Mouse (Mus musculus): Measurements from ENCODE around the gene Tmem119. TPM values are rescaled to one million over a fixed set of nuclear protein-coding genes. Genes with fewer than 3 reads are reported as not detected.

Tmem119 gene
- polyA plus RNA-seq, 1 experiment: 62.0 TPM

GRCm38 (mm10) chr5:113782624-113783023, 17.7 kb downstream of the Tmem119 start:
- no peaks in the 10 kb centered on the region for H3K79me2 ChIP-seq (ENCODE audit: control insufficient read depth, insufficient read depth)
- H3K36me3 ChIP-seq (ENCODE audit: control insufficient read depth, insufficient read depth): no peaks in the 10 kb centered on the region
- H3ac ChIP-seq (ENCODE audit: control insufficient read depth, insufficient read length): no peak overlapping the region
- H3K4me2 ChIP-seq (ENCODE audit: low read depth): peak overlapping the region; percentile 41
- TF ChIP-seq POLR2A (IDR thresholded peaks at IDR 0.05; ENCODE audit: insufficient read length, low read depth) (no peak), REST (IDR thresholded peaks at IDR 0.05; ENCODE audit: insufficient read depth, insufficient read length) (no peak), TCF3 (IDR thresholded peaks at IDR 0.05; ENCODE audit: insufficient read length, low read depth) (no peak), E2F4 (IDR thresholded peaks at IDR 0.05; ENCODE audit: insufficient read depth) (no peak), MYOD1 (IDR thresholded peaks at IDR 0.05; ENCODE audit: control insufficient read depth in 1 of 3, insufficient read length in 2 of 3, low read depth in 2 of 3) (no peak), MYOG (IDR thresholded peaks at IDR 0.05; ENCODE audit: control insufficient read depth in 1 of 3, insufficient read depth in 1 of 3, insufficient read length in 2 of 3, low read depth in 2 of 3) (no peak), POLR2AphosphoS2 (IDR thresholded peaks at IDR 0.05; ENCODE audit: insufficient read length, low read depth) (no peak), CEBPB (IDR thresholded peaks at IDR 0.05; ENCODE audit: insufficient read depth, poor library complexity, severe bottlenecking) (no peak), USF1 (IDR thresholded peaks at IDR 0.05; ENCODE audit: low read depth) (no peak), TCF12 (IDR thresholded peaks at IDR 0.05; ENCODE audit: insufficient read depth, poor library complexity, severe bottlenecking) (no peak), SRF (IDR thresholded peaks at IDR 0.05; ENCODE audit: control insufficient read depth, insufficient read length, low read depth) (no peak), MAX (IDR thresholded peaks at IDR 0.05; ENCODE audit: low read depth) (no peak)
- H3K4me3 ChIP-seq: no peak overlapping the region
- no peaks in the 10 kb centered on the region for H3K27me3 ChIP-seq (ENCODE audit: control insufficient read depth, insufficient read depth, insufficient read length)

- TF ChIP-seq SRF (IDR thresholded peaks at IDR 0.05; ENCODE audit: control insufficient read depth, insufficient read length, low read depth): no peak
- TF ChIP-seq MYOG (IDR thresholded peaks at IDR 0.05; ENCODE audit: control insufficient read depth in 1 of 3, insufficient read depth in 1 of 3, insufficient read length in 2 of 3, low read depth in 2 of 3): no peak
- TF ChIP-seq TCF3 (IDR thresholded peaks at IDR 0.05; ENCODE audit: insufficient read length, low read depth): no peak
- TF ChIP-seq POLR2A (IDR thresholded peaks at IDR 0.05; ENCODE audit: insufficient read length, low read depth): no peak
- TF ChIP-seq TCF12 (IDR thresholded peaks at IDR 0.05; ENCODE audit: insufficient read depth, poor library complexity, severe bottlenecking): no peak
- TF ChIP-seq MAX (IDR thresholded peaks at IDR 0.05; ENCODE audit: low read depth): no peak
- no peak for TF ChIP-seq REST (IDR thresholded peaks at IDR 0.05; ENCODE audit: insufficient read depth, insufficient read length)
- TF ChIP-seq MYOD1 (IDR thresholded peaks at IDR 0.05; ENCODE audit: control insufficient read depth in 1 of 3, insufficient read length in 2 of 3, low read depth in 2 of 3): no peak
- no peak for TF ChIP-seq USF1 (IDR thresholded peaks at IDR 0.05; ENCODE audit: low read depth)
- TF ChIP-seq POLR2AphosphoS2 (IDR thresholded peaks at IDR 0.05; ENCODE audit: insufficient read length, low read depth): no peak
- TF ChIP-seq E2F4 (IDR thresholded peaks at IDR 0.05; ENCODE audit: insufficient read depth): no peak
- no peak overlapping the region for H3K4me3 ChIP-seq
- H3K27me3 ChIP-seq (ENCODE audit: control insufficient read depth, insufficient read depth, insufficient read length): no peaks in the 10 kb centered on the region
- H3K79me2 ChIP-seq (ENCODE audit: control insufficient read depth, insufficient read depth): no peaks in the 10 kb centered on the region
- H3K36me3 ChIP-seq (ENCODE audit: control insufficient read depth, insufficient read depth): no peaks in the 10 kb centered on the region
- no peak overlapping the region for H3ac ChIP-seq (ENCODE audit: control insufficient read depth, insufficient read length)
- no peak overlapping the region for H3K4me2 ChIP-seq (ENCODE audit: low read depth)
These were observed 18.4 kb downstream of the Tmem119 start for GRCm38 (mm10) chr5:113781875-113782274.

GRCm38 (mm10) chr5:113781254-113781653, 19.1 kb downstream of the Tmem119 start:
- no peak for TF ChIP-seq TCF3 (IDR thresholded peaks at IDR 0.05; ENCODE audit: insufficient read length, low read depth)
- no peak for TF ChIP-seq POLR2A (IDR thresholded peaks at IDR 0.05; ENCODE audit: insufficient read length, low read depth)
- no peak for TF ChIP-seq MAX (IDR thresholded peaks at IDR 0.05; ENCODE audit: low read depth)
- TF ChIP-seq SRF (IDR thresholded peaks at IDR 0.05; ENCODE audit: control insufficient read depth, insufficient read length, low read depth): no peak
- no peak for TF ChIP-seq MYOG (IDR thresholded peaks at IDR 0.05; ENCODE audit: control insufficient read depth in 1 of 3, insufficient read depth in 1 of 3, insufficient read length in 2 of 3, low read depth in 2 of 3)
- TF ChIP-seq MYOD1 (IDR thresholded peaks at IDR 0.05; ENCODE audit: control insufficient read depth in 1 of 3, insufficient read length in 2 of 3, low read depth in 2 of 3): no peak

GRCm38 (mm10) chr5:113780763-113781162, 19.6 kb downstream of the Tmem119 start:
- H3K79me2 ChIP-seq (ENCODE audit: control insufficient read depth, insufficient read depth): no peaks in the 10 kb centered on the region
- TF ChIP-seq MAX (IDR thresholded peaks at IDR 0.05; ENCODE audit: low read depth): no peak
- TF ChIP-seq MYOG (IDR thresholded peaks at IDR 0.05; ENCODE audit: control insufficient read depth in 1 of 3, insufficient read depth in 1 of 3, insufficient read length in 2 of 3, low read depth in 2 of 3): peak in 1 of 3 experiments; percentile 61
- TF ChIP-seq MYOD1 (IDR thresholded peaks at IDR 0.05; ENCODE audit: control insufficient read depth in 1 of 3, insufficient read length in 2 of 3, low read depth in 2 of 3): peak in 2 of 3 experiments; percentile 65 to 76

More at GRCm38 (mm10) chr5:113781254-113781653, 19.1 kb downstream of the Tmem119 start:
- Histone ChIP-seq H3K79me2 (ENCODE audit: control insufficient read depth, insufficient read depth) (no peaks in the 10 kb centered on the region), H3K4me3 (no peak overlapping the region), H3K27me3 (ENCODE audit: control insufficient read depth, insufficient read depth, insufficient read length) (no peaks in the 10 kb centered on the region), H3K36me3 (ENCODE audit: control insufficient read depth, insufficient read depth) (no peaks in the 10 kb centered on the region), H3K4me2 (ENCODE audit: low read depth) (peak overlapping the region; percentile 10), H3ac (ENCODE audit: control insufficient read depth, insufficient read length) (no peak overlapping the region)

GRCm38 (mm10) chr5:113780082-113780752, 20.1 kb downstream of the Tmem119 start:
- Histone ChIP-seq H3K4me2 (ENCODE audit: low read depth) (no peak overlapping the region), H3K4me3 (no peak overlapping the region), H3ac (ENCODE audit: control insufficient read depth, insufficient read length) (no peak overlapping the region), H3K27me3 (ENCODE audit: control insufficient read depth, insufficient read depth, insufficient read length) (no peaks in the 10 kb centered on the region), H3K79me2 (ENCODE audit: control insufficient read depth, insufficient read depth) (no peaks in the 10 kb centered on the region), H3K36me3 (ENCODE audit: control insufficient read depth, insufficient read depth) (no peaks in the 10 kb centered on the region)
- TF ChIP-seq TCF12 (IDR thresholded peaks at IDR 0.05; ENCODE audit: insufficient read depth, poor library complexity, severe bottlenecking) (no peak), POLR2A (IDR thresholded peaks at IDR 0.05; ENCODE audit: insufficient read length, low read depth) (no peak), SRF (IDR thresholded peaks at IDR 0.05; ENCODE audit: control insufficient read depth, insufficient read length, low read depth) (no peak), MAX (IDR thresholded peaks at IDR 0.05; ENCODE audit: low read depth) (no peak), POLR2AphosphoS2 (IDR thresholded peaks at IDR 0.05; ENCODE audit: insufficient read length, low read depth) (no peak)

More at GRCm38 (mm10) chr5:113780763-113781162, 19.6 kb downstream of the Tmem119 start:
- H3K27me3 ChIP-seq (ENCODE audit: control insufficient read depth, insufficient read depth, insufficient read length): no peaks in the 10 kb centered on the region
- H3ac ChIP-seq (ENCODE audit: control insufficient read depth, insufficient read length): no peak overlapping the region
- H3K4me2 ChIP-seq (ENCODE audit: low read depth): peak overlapping the region; percentile 10
- no peaks in the 10 kb centered on the region for H3K36me3 ChIP-seq (ENCODE audit: control insufficient read depth, insufficient read depth)
- H3K4me3 ChIP-seq: no peak overlapping the region
